Mouse (Mus musculus) forebrain, embryonic 15.5 days (tissue): ENCODE measurements around the gene E130116L18Rik. TPM values are rescaled to one million over a fixed set of nuclear protein-coding genes. Genes with fewer than 3 reads are reported as not detected.

ENCODE experiments used
- ATAC-seq: fragments of 200-750 bp; cut with Nextera tagmentation; replicated peaks from 2 replicates; pipeline ENCODE4 v1.8.0; 2017; ENCODE audit warnings: mild to moderate bottlenecking, moderate TSS enrichment, moderate library complexity
- H3K27ac ChIP-seq: fragments of 300-500 bp; sonication (generic); replicated peaks from 2 replicates; pipeline ENCODE4 v1.5.1; 2015; ENCODE audit warnings: mild to moderate bottlenecking, inconsistent platforms
- H3K27me3 ChIP-seq: fragments of 300-500 bp; sonication (generic); 2 replicates; pipeline ENCODE4 v1.6.1; 2015; ENCODE audit warnings: inconsistent platforms
- H3K36me3 ChIP-seq: fragments of 300-500 bp; sonication (generic); 2 replicates; pipeline ENCODE4 v1.6.1; 2015; ENCODE audit warnings: mild to moderate bottlenecking, inconsistent platforms
- H3K4me1 ChIP-seq: fragments of 300-500 bp; sonication (generic); 2 replicates; pipeline ENCODE4 v1.6.1; 2015; ENCODE audit warnings: inconsistent platforms
- H3K4me2 ChIP-seq: fragments of 300-500 bp; sonication (generic); replicated peaks from 2 replicates; pipeline ENCODE4 v1.6.1; 2015; ENCODE audit warnings: mild to moderate bottlenecking, inconsistent platforms
- H3K4me3 ChIP-seq: fragments of 300-500 bp; sonication (generic); 2 replicates; pipeline ENCODE4 v1.5.1; 2015; ENCODE audit warnings: mild to moderate bottlenecking, inconsistent platforms
- H3K9ac ChIP-seq: fragments of 300-500 bp; sonication (generic); replicated peaks from 2 replicates; pipeline ENCODE4 v1.6.1; 2015; ENCODE audit warnings: mild to moderate bottlenecking, inconsistent platforms
- H3K9me3 ChIP-seq: fragments of 300-500 bp; sonication (generic); 2 replicates; pipeline ENCODE4 v1.6.1; 2016; ENCODE audit warnings: inconsistent platforms
- WGBS: fragments of 180-500 bp; shearing (Covaris S2); methylation state at CpG from one replicate; pipeline ENCODE4 v1.1.7; 2015; ENCODE audit warnings: mixed read lengths; 5-methylcytosine and 5-hydroxymethylcytosine counted together
- polyA plus RNA-seq: library from polyadenylated mRNA; unstranded; fragments of >200 nt; fragmentation: Nextera tagmentation; extraction: Ambion mirVana; gene quantifications from 2 replicates; pipeline ENCODE4 v1.2.1, GENCODE M21; 2015

E130116L18Rik gene
- not detected in 2 replicates for polyA plus RNA-seq

DNA sequence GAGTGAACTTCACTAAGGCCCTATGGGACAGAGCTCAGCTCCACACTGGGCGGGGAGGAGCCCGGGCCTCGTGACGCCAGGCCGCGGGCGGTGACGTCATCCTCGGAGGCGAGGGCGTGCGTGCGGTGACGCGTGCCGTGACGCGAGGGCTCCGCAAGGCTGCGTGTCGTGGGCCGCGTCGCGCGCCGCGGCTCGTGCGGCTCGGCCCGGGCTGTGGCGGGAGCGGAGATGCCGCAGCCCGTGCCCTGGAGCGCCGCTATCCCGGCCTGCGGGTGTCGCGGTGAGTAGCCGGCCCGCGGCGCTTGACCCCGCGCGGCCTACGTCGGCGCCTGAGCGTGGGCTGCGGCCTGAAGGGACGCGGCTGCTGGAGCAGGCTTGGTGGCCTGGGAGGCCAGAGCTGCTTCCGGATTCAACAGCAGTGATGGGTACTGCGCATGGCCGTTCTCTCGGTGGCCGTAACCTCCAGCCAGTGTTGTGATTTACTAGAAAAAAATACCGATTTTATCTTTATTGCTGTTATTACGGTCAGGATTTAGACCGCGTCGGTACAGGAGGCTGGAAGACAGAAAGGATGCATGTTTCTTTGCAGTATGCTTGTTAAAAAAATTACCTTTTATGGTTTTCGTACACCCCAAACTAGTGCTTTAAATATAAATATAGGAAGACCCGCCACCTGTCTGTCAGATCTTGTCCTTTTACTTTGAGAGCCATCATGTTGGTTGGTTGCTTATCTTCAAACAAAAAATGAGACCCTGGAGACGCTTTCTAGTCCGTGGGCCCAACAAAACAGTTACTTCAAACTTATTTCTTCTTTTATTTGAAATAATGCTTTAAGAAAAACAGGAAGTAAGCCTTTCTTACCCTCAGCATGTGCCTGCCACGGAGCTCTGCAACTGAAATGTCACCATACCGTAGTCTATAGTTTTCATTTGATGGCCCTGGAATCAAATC, at the start of gene E130116L18Rik:
Gene E130116L18Rik (minus strand): TSS at position 402 of the 951 bp plus-strand sequence.
- Histone ChIP-seq H3K9me3 (no peaks in the 10 kb centered on the region), H3K4me2 (peak within 1 kb of the TSS; percentile 49), H3K9ac (peak within 1 kb of the TSS; percentile 94), H3K36me3 (no peaks in the 10 kb centered on the region), H3K27ac (peak within 1 kb of the TSS; percentile 92), H3K4me3 (peak within 1 kb of the TSS; percentile 84), H3K4me1 (peaks cover 9% of the 10 kb centered on the region), H3K27me3 (no peaks in the 10 kb centered on the region)
- WGBS, result 3% methylated on average over 72 of the region's 72 CpGs
- ATAC-seq, result peak; percentile 99

DNA sequence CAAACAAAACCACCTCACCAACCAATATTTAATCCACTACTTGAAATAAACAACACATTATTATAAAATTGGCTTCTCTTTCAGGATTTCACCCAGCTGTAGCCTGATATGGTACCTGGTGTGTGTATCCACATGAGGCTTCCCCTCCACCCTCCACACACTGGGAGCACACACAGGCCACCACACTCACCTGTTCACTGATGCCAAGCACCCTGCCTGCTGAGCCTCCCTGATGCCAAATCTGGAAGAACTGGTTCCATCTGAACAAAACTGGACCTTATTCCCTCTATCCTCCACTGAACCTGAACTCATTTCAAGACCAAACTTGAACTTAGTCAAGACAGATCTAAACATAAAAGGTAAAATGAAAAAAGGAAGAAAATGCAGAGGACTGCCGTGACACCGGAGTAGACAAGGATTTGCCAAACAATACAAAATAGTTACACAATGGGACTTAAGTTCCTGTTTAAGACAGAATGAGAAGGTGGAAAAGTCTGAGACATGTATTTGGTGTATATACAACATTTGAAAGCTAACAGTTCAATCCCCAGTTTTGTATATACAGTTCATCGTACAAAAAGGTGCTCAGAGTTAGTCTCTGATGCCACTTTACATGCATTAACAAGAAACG, 45.4 kb upstream of the E130116L18Rik start:
- H3K4me2 ChIP-seq, result no peak overlapping the region
- no peaks in the 10 kb centered on the region for H3K9me3 ChIP-seq
- no peak overlapping the region for H3K27ac ChIP-seq
- H3K4me1 ChIP-seq, result no peaks in the 10 kb centered on the region
- H3K9ac ChIP-seq, result no peak overlapping the region
- H3K27me3 ChIP-seq, result no peaks in the 10 kb centered on the region
- no peak for ATAC-seq
- H3K4me3 ChIP-seq, result no peak overlapping the region
- H3K36me3 ChIP-seq, result peaks cover 73% of the 10 kb centered on the region
- 94% methylated on average over 4 of the region's 4 CpGs for WGBS

DNA sequence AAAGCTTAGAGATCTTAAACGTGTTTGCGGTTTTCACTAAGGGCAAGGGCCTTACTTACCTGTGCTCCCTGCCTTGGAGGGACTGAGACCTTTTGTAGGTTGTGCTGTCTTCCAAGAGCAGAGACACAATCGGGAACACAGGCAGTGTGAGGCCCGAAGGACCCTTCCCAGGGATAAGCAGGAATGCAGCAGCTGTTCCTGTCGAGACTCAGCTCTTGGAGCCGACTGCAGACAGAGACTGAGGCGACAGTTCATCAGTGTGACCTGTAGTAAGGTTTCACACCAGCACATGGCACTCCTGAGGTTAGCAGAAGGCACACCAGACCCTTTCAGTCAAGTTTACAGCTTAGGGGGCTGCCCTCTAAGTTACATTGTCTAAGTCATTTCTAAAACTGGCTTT, 39.3 kb upstream of the E130116L18Rik start:
- H3K9me3 ChIP-seq, result no peaks in the 10 kb centered on the region
- H3K27ac ChIP-seq, result no peak overlapping the region
- H3K9ac ChIP-seq, result no peak overlapping the region
- H3K27me3 ChIP-seq, result no peaks in the 10 kb centered on the region
- WGBS, result 89% methylated on average over 7 of the region's 7 CpGs
- no peak overlapping the region for H3K4me3 ChIP-seq
- no peak for ATAC-seq
- H3K36me3 ChIP-seq, result peaks cover 65% of the 10 kb centered on the region
- H3K4me1 ChIP-seq, result no peaks in the 10 kb centered on the region
- H3K4me2 ChIP-seq, result no peak overlapping the region

DNA sequence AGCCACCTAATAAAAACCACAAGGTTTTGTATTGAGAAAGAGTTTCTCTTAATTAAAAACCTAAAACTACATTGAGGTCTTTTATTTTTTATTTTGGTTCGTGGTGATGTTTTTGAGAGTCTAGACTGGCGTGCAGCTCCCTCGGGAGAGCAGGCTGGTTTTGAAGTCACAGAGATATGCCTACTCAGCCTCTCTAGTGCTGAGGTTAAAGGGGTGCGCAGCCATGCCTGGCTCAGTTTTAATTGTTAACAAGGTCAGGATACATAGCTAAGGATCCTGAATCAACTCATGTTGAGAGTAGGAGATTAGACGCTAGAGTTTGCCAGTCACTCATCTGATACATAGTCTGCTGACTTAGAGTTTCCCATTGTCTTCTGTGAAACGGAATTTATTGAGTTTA, 38.5 kb upstream of the E130116L18Rik start:
- H3K27ac ChIP-seq, result no peak overlapping the region
- H3K9me3 ChIP-seq, result no peaks in the 10 kb centered on the region
- no peaks in the 10 kb centered on the region for H3K27me3 ChIP-seq
- 89% methylated on average over 6 of the region's 6 CpGs for WGBS
- no peak overlapping the region for H3K4me2 ChIP-seq
- no peak for ATAC-seq
- H3K9ac ChIP-seq, result no peak overlapping the region
- H3K36me3 ChIP-seq, result peaks cover 60% of the 10 kb centered on the region
- no peaks in the 10 kb centered on the region for H3K4me1 ChIP-seq
- H3K4me3 ChIP-seq, result no peak overlapping the region

DNA sequence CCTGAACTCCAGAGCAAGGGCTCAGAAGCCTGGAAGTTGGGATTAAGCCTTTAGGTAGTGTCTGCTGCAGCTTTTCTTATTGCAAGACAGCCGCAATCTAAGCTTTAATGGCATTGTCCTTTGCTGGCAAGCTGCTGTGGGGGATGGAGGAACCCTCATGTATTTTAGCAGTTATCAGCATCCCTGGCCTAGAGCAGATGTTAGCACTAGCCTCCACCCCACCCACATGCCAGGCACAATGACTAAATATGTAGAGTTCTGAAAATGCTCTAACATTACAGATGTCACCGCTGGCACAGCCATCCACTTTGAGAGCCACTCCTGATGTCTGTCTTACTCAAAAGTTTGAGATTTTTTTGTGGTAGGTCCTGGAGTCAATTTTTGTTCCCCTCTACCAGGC, 33.7 kb upstream of the E130116L18Rik start:
- Histone ChIP-seq H3K4me1 (no peaks in the 10 kb centered on the region), H3K27ac (no peak overlapping the region), H3K4me2 (no peak overlapping the region), H3K4me3 (no peak overlapping the region), H3K27me3 (no peaks in the 10 kb centered on the region), H3K9ac (no peak overlapping the region), H3K9me3 (no peaks in the 10 kb centered on the region), H3K36me3 (peaks cover 63% of the 10 kb centered on the region)
- ATAC-seq, result no peak
- 79% methylated on average over 2 of the region's 2 CpGs for WGBS

DNA sequence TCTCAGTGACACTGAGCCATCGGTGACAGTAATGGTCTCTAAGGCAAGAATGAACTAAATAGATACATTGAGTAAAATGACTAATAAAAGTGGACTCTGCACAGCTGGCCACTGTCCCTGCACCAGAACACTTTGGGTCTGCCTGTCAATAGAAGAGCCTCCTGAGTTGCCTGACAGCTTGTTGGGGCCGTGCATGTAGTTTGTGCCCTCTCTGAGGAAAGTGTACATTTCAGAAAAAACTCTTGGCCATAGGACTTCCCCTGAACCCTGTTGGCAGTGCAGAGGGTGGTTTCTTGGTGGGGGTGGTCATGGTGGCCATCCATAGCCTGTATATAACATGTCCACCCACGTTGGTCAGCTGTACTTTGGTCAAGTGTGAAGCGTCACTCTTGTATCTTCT, 31.5 kb upstream of the E130116L18Rik start:
- no peak overlapping the region for H3K27ac ChIP-seq
- no peak overlapping the region for H3K9ac ChIP-seq
- no peak overlapping the region for H3K4me3 ChIP-seq
- 93% methylated on average over 4 of the region's 4 CpGs for WGBS
- ATAC-seq, result no peak
- H3K27me3 ChIP-seq, result no peaks in the 10 kb centered on the region
- no peak overlapping the region for H3K4me2 ChIP-seq
- peaks cover 72% of the 10 kb centered on the region for H3K36me3 ChIP-seq
- no peaks in the 10 kb centered on the region for H3K9me3 ChIP-seq
- no peaks in the 10 kb centered on the region for H3K4me1 ChIP-seq

DNA sequence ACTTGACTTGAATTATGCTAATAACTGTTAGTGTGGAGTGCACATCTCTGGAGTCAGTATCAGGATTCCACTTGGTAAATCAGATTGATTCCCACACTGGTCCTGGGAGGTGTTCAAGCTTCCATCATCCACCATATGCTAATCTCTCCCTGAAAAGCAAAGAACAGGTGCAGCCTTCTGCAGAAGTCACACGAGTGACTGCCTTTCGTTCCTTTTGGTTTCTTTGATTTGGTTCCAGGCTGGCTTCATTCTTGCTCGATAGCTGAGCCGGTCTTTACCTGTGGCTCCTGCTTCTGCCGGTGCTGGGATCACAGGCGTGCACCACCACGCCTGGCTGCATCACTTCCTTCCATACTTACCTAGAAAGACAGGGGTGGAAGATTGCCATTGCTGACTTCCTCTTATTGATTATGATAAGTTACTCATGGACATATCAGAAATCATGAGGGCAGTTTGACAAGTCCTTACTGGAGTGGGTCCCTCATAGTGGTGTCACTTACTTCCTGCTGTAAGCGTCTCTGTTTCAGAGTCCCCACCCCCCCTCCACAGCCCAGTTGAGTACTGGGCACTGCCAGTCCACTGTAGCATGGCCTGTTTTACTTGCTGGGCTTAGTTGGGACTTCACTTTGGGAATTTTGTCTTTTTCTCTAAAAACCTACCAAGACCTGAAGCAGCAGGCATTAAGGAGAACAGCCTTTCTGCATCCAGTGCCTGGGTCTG, 30.0 kb upstream of the E130116L18Rik start:
- Histone ChIP-seq H3K9ac (no peak overlapping the region), H3K27ac (no peak overlapping the region), H3K27me3 (no peaks in the 10 kb centered on the region), H3K4me3 (no peak overlapping the region), H3K9me3 (no peaks in the 10 kb centered on the region), H3K36me3 (peaks cover 65% of the 10 kb centered on the region), H3K4me2 (no peak overlapping the region), H3K4me1 (no peaks in the 10 kb centered on the region)
- ATAC-seq, result no peak
- 90% methylated on average over 8 of the region's 8 CpGs for WGBS

DNA sequence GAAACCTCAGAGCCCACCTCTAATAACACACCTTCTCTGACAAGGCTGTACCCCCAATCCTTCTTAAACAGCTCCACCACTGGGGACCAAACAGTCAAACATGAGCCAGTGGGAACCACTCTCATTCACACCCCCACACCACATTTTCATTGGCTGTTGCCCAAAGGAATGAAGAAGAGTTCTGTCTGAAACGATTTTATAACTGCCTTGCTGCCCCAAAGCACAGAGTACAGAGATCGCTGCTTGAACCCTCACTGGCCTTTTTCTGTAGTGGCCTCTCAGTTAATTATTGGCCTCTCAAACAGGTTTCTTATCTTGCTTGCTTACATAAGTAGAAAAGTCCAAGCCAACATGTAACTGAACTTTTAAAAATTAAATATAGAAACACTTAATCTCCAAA, 29.5 kb upstream of the E130116L18Rik start:
- WGBS, result 76% methylated on average over 2 of the region's 2 CpGs
- H3K4me2 ChIP-seq, result no peak overlapping the region
- H3K36me3 ChIP-seq, result peaks cover 65% of the 10 kb centered on the region
- no peaks in the 10 kb centered on the region for H3K4me1 ChIP-seq
- no peak overlapping the region for H3K9ac ChIP-seq
- no peaks in the 10 kb centered on the region for H3K27me3 ChIP-seq
- H3K9me3 ChIP-seq, result no peaks in the 10 kb centered on the region
- no peak overlapping the region for H3K27ac ChIP-seq
- no peak overlapping the region for H3K4me3 ChIP-seq
- ATAC-seq, result no peak

DNA sequence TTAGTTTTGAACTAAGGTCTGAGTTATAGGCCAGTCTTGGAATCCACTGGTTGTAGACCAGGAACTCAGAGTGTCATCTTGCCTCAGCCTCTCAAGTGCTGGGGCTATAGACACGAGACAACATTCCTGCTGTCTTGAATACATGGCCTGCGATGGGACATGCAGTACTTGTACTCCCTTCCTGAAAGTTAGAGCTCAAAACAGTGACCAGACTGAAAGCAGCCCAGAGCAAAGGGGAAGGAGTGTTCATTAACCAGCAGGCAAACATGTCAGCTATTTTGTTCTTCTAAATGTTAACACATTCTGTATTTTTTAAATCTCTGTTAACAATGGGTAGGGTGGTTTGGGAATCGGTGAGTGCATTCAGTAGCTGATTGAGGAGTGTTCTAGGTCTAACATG, 24.1 kb upstream of the E130116L18Rik start:
- Histone ChIP-seq H3K4me1 (no peaks in the 10 kb centered on the region), H3K4me2 (no peak overlapping the region), H3K27ac (no peak overlapping the region), H3K4me3 (no peak overlapping the region), H3K9ac (no peak overlapping the region), H3K9me3 (no peaks in the 10 kb centered on the region), H3K27me3 (no peaks in the 10 kb centered on the region), H3K36me3 (peaks cover 29% of the 10 kb centered on the region)
- no peak for ATAC-seq
- WGBS, result 85% methylated on average over 3 of the region's 3 CpGs

DNA sequence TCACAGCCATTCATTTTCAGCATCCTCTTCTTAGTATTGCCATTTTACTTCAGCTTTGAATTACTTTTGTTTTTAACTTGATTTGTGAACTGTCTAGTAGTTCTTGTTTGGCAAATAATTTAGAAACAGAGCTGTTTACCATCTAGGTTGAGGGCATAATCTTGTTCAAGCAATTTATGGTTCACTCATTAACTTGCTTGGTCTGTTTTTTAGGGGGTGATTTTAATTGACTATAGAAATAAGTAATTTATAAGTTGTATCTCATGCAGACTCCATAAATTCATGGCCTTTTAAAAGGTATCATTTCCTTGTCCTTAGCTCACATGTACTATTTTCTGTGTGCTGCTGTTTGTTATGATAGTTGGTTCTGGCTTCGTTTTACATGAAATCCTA, 23.5 kb upstream of the E130116L18Rik start:
- 74% methylated on average over 1 of the region's 1 CpGs for WGBS
- H3K4me1 ChIP-seq, result no peaks in the 10 kb centered on the region
- ATAC-seq, result no peak

DNA sequence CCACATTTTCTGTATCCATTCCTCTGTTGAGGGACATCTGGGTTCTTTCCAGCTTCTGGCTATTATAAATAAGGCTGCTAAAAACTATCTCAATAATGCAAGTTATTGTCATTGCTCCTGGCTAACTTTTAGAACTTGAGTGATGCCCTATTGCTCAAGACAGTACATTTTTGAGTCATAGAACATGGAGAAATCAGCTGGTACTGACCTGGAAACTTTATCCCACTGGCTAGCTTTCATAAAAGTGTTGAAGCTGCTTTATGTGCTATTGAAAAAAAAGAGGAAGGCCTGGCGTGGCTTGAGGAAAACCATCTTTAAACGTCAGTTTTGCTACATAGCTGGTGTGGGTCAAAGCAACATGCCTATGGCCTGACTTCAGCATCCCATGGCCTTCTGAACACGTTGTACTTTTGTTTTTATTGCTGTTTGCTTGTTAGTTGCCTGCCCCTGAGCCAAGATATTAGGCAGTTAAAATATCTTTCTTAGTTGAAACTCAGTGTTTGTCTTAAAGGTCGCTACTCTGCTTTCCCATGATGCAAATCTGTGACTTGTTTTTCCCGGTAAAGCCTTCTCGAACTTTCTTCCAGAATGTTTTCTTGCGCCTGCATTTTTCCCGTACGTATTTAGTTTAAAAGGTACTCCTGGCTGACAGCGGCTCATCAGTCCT, 23.0 kb upstream of the E130116L18Rik start:
- Histone ChIP-seq H3K27ac (no peak overlapping the region), H3K36me3 (peaks cover 18% of the 10 kb centered on the region), H3K4me1 (no peaks in the 10 kb centered on the region), H3K9me3 (no peaks in the 10 kb centered on the region), H3K4me3 (no peak overlapping the region), H3K27me3 (no peaks in the 10 kb centered on the region), H3K4me2 (no peak overlapping the region), H3K9ac (no peak overlapping the region)
- 91% methylated on average over 10 of the region's 10 CpGs for WGBS
- ATAC-seq, result no peak

More for the DNA sequence above, 23.5 kb upstream of the E130116L18Rik start:
- Histone ChIP-seq H3K36me3 (peaks cover 24% of the 10 kb centered on the region), H3K27ac (no peak overlapping the region), H3K4me2 (no peak overlapping the region), H3K27me3 (no peaks in the 10 kb centered on the region), H3K9ac (no peak overlapping the region), H3K4me3 (no peak overlapping the region), H3K9me3 (no peaks in the 10 kb centered on the region)
